Mouse (Mus musculus) bone marrow, adult 2 months (tissue): ENCODE results near the gene Ddx1. TPM values are rescaled to one million over a fixed set of nuclear protein-coding genes. Genes with fewer than 3 reads are reported as not detected.

Experiments
- H3K27ac ChIP-seq: fragments of 200-500 bp; 2 replicates; pipeline ENCODE4 v1.5.1; 2012; ENCODE audit warnings: low read depth, mild to moderate bottlenecking, control low read depth, inconsistent platforms, low read length; ENCODE audit not compliant: control insufficient read depth, poor library complexity, insufficient read depth
- H3K4me1 ChIP-seq: fragments of 200-500 bp; 2 replicates; pipeline ENCODE4 v1.6.1; 2011; ENCODE audit warnings: low read length; ENCODE audit not compliant: control insufficient read depth, insufficient read depth
- H3K4me3 ChIP-seq: fragments of 200-500 bp; replicated peaks from 2 replicates; pipeline ENCODE3; 2011; ENCODE audit warnings: mild to moderate bottlenecking, low read depth, low read length, control low read depth; ENCODE audit not compliant: control insufficient read depth
- CTCF ChIP-seq: fragments of 200-500 bp; IDR thresholded peaks from 2 replicates; pipeline ENCODE4 v1.5.1; 2011; ENCODE audit warnings: low read length, control low read depth; ENCODE audit not compliant: control insufficient read depth, insufficient read depth
- POLR2A ChIP-seq: fragments of 200-500 bp; IDR thresholded peaks from 2 replicates; pipeline ENCODE4 v1.6.1; 2011; ENCODE audit warnings: low read depth, mild to moderate bottlenecking, control low read depth, low read length, borderline replicate concordance; ENCODE audit not compliant: control insufficient read depth
- WGBS: fragments of 180-500 bp; shearing (Covaris S2); methylation state at CpG from one replicate; pipeline ENCODE4 v1.1.7; 2018; 5-methylcytosine and 5-hydroxymethylcytosine counted together
- polyA plus RNA-seq: library from polyadenylated mRNA; stranded (reverse); fragments of >200 nt; gene quantifications from 2 replicates; pipeline ENCODE4 v1.2.4, GENCODE M21; 2011; ENCODE audit warnings: low replicate concordance; ENCODE audit not compliant: missing spikeins, insufficient read depth, insufficient read length

The Ddx1 gene
- polyA plus RNA-seq, 1 experiment, result 38.7 TPM

DNA sequence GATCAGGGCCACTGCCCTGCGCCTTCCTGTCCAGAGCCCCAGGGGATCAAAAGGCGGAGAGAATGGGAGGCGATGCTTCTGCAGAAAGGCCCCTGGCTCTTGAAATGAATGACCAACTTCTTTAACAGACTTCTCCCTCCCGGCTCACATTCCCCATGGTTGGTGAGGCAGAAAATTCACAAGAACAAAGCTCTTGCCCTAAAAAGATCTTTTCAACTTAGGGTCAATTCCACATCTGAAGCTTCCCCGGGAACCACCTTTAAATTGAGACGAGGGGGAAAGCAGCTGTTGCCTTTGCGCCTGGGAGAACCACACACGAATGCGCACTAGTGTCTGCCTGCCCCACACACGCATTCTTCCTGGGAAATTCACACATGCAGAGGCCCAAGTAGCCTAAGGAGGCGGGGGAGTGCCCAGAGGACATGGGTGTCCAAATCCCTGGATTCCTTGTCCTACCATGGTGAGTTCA, 40.0 kb downstream of the Ddx1 start:
- WGBS, result 83% methylated on average over 11 of the region's 11 CpGs
- TF ChIP-seq CTCF (no peak), POLR2A (no peak)
- Histone ChIP-seq H3K4me1 (no peaks in the 10 kb centered on the region), H3K4me3 (no peak overlapping the region), H3K27ac (no peak overlapping the region)

DNA sequence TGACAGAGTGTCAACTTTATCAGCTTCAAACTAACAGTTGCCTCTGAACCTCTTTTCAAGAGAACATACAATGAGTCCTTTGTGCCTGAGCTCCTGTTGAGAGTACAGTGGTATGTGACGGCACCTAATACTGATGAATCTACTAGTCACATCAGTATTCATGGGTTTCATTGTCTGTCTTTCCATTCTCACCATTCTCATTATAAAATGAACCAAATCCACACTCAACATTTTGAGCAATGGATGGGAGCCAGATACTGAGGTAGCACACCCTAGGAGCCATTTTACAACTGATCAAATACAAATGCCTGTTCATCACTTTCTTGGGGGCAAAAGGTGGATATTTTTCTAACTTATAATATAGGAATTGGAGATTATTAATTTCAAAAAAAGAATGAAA, 40.5 kb downstream of the Ddx1 start:
- H3K4me1 ChIP-seq, result no peaks in the 10 kb centered on the region
- H3K27ac ChIP-seq, result no peak overlapping the region
- WGBS, result 82% methylated on average over 1 of the region's 1 CpGs
- TF ChIP-seq CTCF (no peak), POLR2A (no peak)
- no peak overlapping the region for H3K4me3 ChIP-seq

DNA sequence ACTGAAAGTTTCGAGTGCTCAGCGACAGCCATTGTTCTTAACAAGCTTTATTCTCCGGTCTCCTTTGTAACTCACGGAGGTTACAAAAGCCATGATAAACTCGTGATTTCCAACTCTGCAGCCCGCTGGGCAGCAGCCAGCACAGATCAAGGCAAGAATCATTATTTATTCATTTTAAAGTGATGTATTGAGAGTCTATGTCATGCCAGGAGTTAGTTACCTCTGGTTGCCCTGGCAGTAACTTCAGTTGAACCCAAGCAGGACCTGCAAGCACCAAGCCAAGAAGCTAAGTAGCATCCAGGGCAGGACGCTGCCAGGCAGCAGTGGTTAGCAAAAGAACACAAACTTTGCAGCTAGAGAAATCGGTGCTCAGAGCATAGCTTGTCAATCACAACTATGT, 41.9 kb downstream of the Ddx1 start:
- TF ChIP-seq POLR2A, result no peak
- no peak for TF ChIP-seq CTCF
- Histone ChIP-seq H3K4me1 (no peaks in the 10 kb centered on the region), H3K4me3 (no peak overlapping the region), H3K27ac (no peak overlapping the region)
- WGBS, result 77% methylated on average over 8 of the region's 8 CpGs

DNA sequence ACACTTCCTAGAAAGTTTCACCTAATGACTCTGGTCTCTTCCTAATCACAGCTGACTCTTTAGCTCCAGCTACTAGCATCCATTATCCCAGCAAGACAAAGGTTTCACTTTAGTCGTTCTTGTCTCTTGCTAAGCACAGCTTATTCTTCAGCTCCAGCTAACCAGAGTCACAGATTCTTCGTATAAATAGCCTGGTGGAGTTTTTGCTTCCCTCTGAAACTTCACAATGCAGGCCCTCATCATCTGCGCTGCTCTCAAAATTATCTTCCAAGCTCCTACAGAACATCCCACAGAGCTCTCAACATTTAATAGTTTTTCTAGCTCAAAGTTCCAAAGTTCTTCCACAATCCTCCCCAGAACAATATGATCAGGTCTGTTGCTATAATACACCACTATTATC, 43.3 kb downstream of the Ddx1 start:
- 80% methylated on average over 3 of the region's 3 CpGs for WGBS
- TF ChIP-seq CTCF (no peak), POLR2A (no peak)

DNA sequence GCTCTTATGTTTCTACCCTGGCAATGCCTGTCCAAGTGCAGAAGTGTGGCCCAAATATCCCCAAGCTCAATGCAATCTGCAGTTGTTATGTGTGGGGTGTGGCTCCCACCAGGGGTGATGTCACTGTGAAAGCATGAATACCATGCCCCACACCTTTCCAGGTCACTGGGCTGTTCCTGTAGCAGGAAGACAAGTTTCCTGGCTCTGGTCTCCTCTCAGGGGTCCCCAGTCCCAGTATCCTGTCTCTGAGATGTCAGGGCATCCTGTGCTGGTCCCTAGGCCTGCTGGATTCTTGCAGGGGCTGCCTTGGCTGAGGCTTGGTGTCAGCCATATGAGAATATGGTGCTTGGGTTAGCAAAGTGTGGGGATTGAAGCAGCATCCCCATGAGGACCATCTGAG, 46.7 kb downstream of the Ddx1 start:
- Histone ChIP-seq H3K27ac (no peak overlapping the region), H3K4me3 (no peak overlapping the region), H3K4me1 (no peaks in the 10 kb centered on the region)
- TF ChIP-seq POLR2A, result no peak

More for the DNA sequence above, 43.3 kb downstream of the Ddx1 start:
- Histone ChIP-seq H3K4me3 (no peak overlapping the region), H3K27ac (no peak overlapping the region), H3K4me1 (no peaks in the 10 kb centered on the region)

DNA sequence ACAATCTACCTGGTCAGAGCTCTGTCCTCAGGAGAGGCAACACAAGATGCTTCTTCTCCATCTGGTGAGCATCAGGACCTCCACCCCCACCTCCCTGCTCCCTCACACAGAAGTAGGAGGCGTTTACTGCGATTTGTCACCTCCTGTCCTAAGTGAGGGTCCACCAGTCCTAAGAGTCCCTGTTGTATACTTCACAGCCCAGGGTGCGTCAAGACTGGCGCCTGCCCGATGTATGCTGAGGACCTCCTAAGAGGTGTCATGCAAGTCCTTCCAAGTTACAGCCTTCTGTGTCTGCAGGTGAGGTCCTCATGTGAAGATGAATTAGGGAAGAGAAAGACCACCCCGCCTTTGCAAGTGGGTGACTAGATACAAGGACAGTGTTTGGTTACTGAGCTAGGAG, 48.4 kb downstream of the Ddx1 start:
- TF ChIP-seq POLR2A, result no peak
- TF ChIP-seq CTCF, result no peak
- 75% methylated on average over 6 of the region's 6 CpGs for WGBS

DNA sequence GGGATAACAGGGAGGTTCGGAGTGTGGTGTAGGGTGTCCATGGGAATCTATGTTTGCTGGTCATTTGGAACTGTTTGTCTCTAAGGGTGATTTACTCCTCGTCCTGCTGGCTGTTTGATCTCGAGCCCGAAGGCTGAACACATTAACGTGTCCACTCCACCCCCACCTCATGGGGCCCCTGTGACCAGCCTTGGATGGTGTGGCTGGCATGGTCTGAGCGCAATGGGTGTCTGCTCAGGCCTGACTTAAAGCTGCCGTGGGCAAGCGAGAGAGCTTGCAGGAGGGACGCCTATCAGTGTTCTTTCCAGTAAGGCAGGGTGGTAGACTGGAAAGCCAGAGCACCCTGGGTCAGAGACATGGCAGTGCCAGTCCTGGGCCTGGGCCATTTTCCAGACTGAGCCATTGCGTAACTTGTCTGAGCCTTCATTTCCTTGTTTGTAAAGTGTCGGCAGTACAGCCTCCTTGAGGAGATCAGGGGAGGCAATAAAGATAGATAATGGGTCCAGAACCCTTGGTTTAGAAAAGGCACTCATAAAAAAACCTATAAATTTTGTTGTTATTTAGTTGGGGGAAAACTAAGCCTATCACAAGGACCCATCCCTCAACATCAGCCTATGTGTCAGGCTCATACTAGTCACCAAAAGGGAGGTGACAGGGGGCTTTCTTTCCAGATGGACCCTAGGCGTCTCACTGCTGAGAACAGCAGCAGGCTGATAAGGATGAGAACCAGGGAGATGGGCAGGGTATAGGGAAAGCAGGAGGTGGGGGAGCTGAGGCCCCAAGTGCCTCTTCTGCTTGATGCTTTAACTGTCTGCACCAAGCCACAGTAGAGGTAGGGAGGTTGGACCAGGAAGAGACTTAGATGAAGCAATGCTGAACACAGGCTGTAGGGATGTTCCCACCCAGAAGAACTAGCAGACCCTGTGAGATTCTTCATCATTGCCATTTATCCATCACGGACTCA, 49.4 kb downstream of the Ddx1 start:
- 74% methylated on average over 13 of the region's 13 CpGs for WGBS
- TF ChIP-seq CTCF (no peak), POLR2A (no peak)
- Histone ChIP-seq H3K4me3 (no peak overlapping the region), H3K4me1 (no peaks in the 10 kb centered on the region), H3K27ac (no peak overlapping the region)

More for the DNA sequence above, 48.4 kb downstream of the Ddx1 start:
- Histone ChIP-seq H3K27ac (no peak overlapping the region), H3K4me3 (no peak overlapping the region), H3K4me1 (no peaks in the 10 kb centered on the region)

DNA sequence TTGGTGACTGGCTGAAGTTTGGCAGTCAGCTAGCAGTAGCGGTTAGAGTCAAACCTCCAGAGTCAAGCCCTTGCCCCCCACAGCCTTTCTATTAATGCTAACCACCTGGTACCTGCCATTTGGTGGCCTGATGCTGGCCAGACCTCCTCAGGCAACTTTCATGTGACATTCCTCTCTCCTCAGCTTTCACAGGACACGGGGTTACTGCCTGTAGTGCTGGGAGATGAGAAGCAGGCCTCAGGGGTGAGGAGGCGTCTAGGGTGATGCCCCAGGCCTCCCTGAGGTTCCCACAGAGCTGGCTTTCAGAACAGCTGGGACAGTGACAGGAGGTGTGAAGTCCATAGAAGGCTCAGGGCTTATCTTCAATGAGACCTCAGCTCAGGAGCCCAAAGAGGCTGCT, 50.9 kb downstream of the Ddx1 start:
- 72% methylated on average over 3 of the region's 3 CpGs for WGBS
- Histone ChIP-seq H3K4me1 (no peaks in the 10 kb centered on the region), H3K27ac (no peak overlapping the region), H3K4me3 (no peak overlapping the region)
- TF ChIP-seq POLR2A, result no peak
- TF ChIP-seq CTCF, result no peak

DNA sequence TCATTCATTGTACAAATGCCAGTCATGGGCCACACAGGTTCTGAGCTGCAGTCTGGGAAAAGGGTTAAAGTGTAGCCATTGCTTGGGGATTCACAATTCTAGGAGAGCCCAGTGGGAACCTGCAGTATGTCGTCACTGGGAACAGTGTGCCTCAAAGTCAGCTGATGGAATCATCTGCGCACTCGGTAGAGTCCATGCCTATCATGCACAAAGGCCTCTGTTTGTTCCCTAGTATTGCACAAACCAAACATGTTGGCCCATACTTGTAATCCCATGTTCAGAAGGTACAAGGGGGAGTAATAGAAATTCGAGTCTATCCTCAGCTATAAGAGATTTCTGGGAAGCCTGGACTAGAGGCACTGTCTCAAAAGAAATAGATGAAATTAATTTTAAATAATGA, 52.9 kb downstream of the Ddx1 start:
- Histone ChIP-seq H3K4me3 (no peak overlapping the region), H3K27ac (no peak overlapping the region), H3K4me1 (no peaks in the 10 kb centered on the region)
- TF ChIP-seq POLR2A (no peak), CTCF (no peak)
- 78% methylated on average over 4 of the region's 4 CpGs for WGBS
